Mouse (Mus musculus): ENCODE results near the gene Ccnyl1. TPM values are rescaled to one million over a fixed set of nuclear protein-coding genes. Genes with fewer than 3 reads are reported as not detected.
"Not testable (repeated sequence)": the region's sequence is repeated elsewhere in the genome, so short reads cannot be mapped to it uniquely, and the experiment has no call there.

Gene Ccnyl1
- 3.6 and 4.9 TPM in 2 replicates for polyA plus RNA-seq (2015; fragmentation: Nextera tagmentation; extraction: Ambion mirVana)

DNA sequence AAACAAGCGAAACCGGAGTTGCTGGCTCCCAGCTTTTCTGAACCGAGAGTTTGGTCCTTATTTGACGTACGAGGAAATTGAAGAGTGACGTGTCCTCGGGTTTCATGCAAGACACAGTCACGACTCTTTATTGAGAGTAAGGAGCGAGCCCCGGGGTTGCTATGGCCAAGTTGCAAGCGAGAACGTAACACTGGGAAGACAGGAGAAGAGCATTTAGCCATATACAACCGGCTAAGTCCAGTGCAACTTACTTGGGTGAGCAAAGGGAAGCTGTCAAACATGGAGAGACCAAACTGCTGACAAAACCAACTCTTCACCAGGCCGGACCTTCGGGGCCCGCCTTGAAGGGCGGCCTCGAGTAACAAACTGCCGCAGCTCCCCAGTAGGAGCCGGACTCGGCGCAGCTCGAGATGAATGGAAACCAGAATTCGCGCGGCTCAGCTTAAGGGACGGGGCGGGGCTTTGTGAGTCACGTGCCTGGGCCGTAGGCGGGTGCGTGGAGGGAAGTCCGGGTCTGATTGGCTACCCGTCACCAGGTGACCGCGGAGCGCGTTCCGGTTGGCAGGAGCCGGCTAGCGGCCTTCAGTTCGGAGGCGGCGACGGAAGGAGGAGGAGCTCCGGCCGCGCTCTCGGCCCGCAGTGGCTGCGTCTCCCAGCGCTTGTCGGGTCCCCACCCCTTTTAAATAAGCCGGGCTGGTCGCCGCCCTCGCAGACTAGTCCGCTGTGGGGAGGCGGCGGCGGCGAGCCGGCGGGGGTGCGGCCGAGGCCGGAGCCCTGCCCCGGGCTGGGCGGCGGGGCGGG lies at the start of gene Ccnyl1:
Gene Ccnyl1 (plus strand): TSS at position 243 of the 801 bp plus-strand sequence.
- H3K4me1 ChIP-seq (ENCODE audit: control insufficient read depth, insufficient read depth, low read length) = peaks cover 21% of the 10 kb centered on the region
- peak within 1 kb of the TSS; percentile 91 for H3K4me3 ChIP-seq (ENCODE audit: low read depth, low read length)
- no peaks in the 10 kb centered on the region for H3K36me3 ChIP-seq (ENCODE audit: control insufficient read depth, insufficient read depth, low read length)
- H3K9ac ChIP-seq (ENCODE audit: low read depth, low read length) = peak within 1 kb of the TSS; percentile 88
- H3K4me2 ChIP-seq (ENCODE audit: low read length) = peak within 1 kb of the TSS; percentile 93
- peak within 1 kb of the TSS; percentile 81 for H3K27ac ChIP-seq (ENCODE audit: low read length)
- under 1% methylated on average over 63 of the region's 71 CpGs for WGBS
- peak; percentile 100 for ATAC-seq
- no peaks in the 10 kb centered on the region for H3K27me3 ChIP-seq (ENCODE audit: control insufficient read depth, insufficient read depth, low read depth, low read length)
- no peaks in the 10 kb centered on the region for H3K9me3 ChIP-seq (replicated peaks; ENCODE audit: control insufficient read depth, low read length, poor library complexity, severe bottlenecking)

DNA sequence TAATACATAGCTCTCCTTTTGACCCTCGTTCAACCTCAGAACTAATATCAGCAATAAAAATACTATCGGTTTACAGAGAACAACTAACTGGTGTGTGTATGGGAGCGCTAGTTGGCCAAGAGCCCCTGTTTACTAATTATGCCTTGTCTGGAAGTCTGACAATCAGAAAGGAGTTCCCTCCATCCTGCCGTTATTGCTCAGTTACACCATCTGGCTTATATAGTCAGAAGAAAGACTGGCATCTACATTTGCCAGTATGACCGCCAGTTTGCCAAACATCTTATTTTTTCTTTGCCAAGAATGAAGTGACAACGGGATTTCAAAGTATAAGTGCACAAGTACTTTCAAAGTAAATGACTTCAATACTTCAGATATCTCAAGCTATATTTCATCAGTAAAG lies 49.2 kb upstream of the Ccnyl1 start:
- Histone ChIP-seq H3K4me3 (ENCODE audit: low read depth, low read length) (no peak overlapping the region), H3K4me1 (ENCODE audit: control insufficient read depth, insufficient read depth, low read length) (no peaks in the 10 kb centered on the region), H3K36me3 (ENCODE audit: control insufficient read depth, insufficient read depth, low read length) (no peaks in the 10 kb centered on the region), H3K27me3 (ENCODE audit: control insufficient read depth, insufficient read depth, low read depth, low read length) (no peaks in the 10 kb centered on the region), H3K27ac (ENCODE audit: low read length) (no peak overlapping the region), H3K9me3 (replicated peaks; ENCODE audit: control insufficient read depth, low read length, poor library complexity, severe bottlenecking) (no peaks in the 10 kb centered on the region), H3K9ac (ENCODE audit: low read depth, low read length) (no peak overlapping the region), H3K4me2 (ENCODE audit: low read length) (no peak overlapping the region)
- WGBS = 89% methylated on average over 6 of the region's 6 CpGs
- no peak for ATAC-seq

DNA sequence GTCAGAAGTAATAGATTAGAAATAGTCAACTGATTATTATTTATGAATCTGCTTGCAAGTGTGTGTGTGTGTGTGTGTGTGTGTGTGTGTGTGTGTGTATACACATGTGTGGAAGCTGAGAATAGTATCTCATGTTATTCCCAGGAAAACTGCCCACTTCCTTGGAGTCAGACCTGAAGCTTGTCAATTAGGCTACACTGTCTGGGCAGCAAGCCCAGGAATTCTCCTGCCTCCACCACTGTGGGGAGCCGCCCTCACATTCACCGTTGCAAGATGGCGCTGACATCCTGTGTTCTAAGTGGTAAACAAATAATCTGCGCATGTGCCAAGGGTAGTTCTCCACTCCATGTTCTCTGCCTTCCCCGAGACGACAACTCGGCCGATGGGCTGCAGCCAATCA lies 47.7 kb upstream of the Ccnyl1 start:
- H3K27me3 ChIP-seq (ENCODE audit: control insufficient read depth, insufficient read depth, low read depth, low read length); H3K36me3 ChIP-seq (ENCODE audit: control insufficient read depth, insufficient read depth, low read length); ATAC-seq; H3K4me1 ChIP-seq (ENCODE audit: control insufficient read depth, insufficient read depth, low read length); H3K27ac ChIP-seq (ENCODE audit: low read length); H3K9me3 ChIP-seq (replicated peaks; ENCODE audit: control insufficient read depth, low read length, poor library complexity, severe bottlenecking); H3K4me3 ChIP-seq (ENCODE audit: low read depth, low read length); H3K9ac ChIP-seq (ENCODE audit: low read depth, low read length); H3K4me2 ChIP-seq (ENCODE audit: low read length): not testable (repeated sequence)
- WGBS = 92% methylated on average over 8 of the region's 8 CpGs

DNA sequence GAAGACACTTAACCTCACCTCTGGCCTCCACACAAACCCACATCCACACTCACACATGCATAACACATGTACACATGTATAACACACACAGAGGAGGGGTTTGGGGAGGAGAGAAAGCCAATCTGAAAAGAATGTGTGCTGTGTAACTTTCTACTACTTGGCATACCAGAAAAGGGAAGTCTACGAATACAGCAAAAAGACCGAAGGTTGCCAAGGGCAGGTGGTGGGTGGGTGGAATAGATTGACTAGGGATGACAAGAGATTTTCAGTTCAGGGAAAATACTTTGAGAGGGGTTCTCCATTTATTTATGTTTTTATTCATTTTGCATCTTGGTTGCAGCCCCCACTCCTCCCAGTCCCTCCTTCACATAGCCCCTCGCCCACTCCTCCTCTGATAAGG lies 45.7 kb upstream of the Ccnyl1 start:
- ATAC-seq = no peak
- no peak overlapping the region for H3K4me3 ChIP-seq (ENCODE audit: low read depth, low read length)
- H3K9me3 ChIP-seq (replicated peaks; ENCODE audit: control insufficient read depth, low read length, poor library complexity, severe bottlenecking) = no peaks in the 10 kb centered on the region
- H3K9ac ChIP-seq (ENCODE audit: low read depth, low read length) = no peak overlapping the region
- whole genome bisulfite sequencing = 90% methylated on average over 3 of the region's 3 CpGs
- no peak overlapping the region for H3K4me2 ChIP-seq (ENCODE audit: low read length)
- H3K4me1 ChIP-seq (ENCODE audit: control insufficient read depth, insufficient read depth, low read length) = no peaks in the 10 kb centered on the region
- H3K27me3 ChIP-seq (ENCODE audit: control insufficient read depth, insufficient read depth, low read depth, low read length) = no peaks in the 10 kb centered on the region
- H3K36me3 ChIP-seq (ENCODE audit: control insufficient read depth, insufficient read depth, low read length) = no peaks in the 10 kb centered on the region
- no peak overlapping the region for H3K27ac ChIP-seq (ENCODE audit: low read length)

DNA sequence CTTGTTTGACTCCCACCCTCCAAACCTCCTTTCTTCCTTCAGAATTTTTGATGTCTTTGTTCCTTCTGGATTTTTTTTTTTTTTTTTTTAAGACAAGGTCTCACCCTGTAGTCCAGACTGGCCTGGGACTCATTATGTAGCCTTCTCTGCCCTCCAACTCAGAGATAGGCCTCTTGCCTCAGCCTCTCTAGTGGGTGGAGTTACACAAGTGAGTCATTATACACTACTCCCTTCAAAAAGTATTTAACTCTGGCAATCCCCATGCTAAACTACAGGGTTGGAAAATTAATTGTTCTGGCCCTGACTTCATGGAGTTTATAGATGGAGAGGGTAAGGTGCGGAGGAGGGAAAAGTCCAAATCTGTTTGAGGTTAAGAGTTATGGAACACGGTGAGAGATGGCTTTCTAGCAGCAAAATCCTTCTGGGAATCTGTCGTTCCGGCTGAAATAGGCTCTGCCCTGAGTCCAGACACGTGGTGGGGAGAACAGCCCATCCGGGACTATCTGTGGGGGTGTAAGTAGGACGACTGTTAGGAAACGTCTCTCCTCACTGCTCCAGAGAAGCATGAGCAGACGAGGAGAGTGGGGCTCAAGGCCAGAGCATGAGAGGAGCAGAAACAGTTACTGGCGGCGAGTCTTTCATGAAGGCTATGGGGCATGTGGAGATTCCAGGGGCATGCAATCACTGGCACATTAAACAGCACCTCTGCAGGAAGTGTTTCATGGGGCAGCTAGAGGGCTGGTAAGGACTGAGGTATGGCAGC lies 40.7 kb upstream of the Ccnyl1 start:
- 73% methylated on average over 11 of the region's 11 CpGs for WGBS
- Histone ChIP-seq H3K27ac (ENCODE audit: low read length) (no peak overlapping the region), H3K9me3 (replicated peaks; ENCODE audit: control insufficient read depth, low read length, poor library complexity, severe bottlenecking) (no peaks in the 10 kb centered on the region), H3K4me3 (ENCODE audit: low read depth, low read length) (no peak overlapping the region), H3K9ac (ENCODE audit: low read depth, low read length) (no peak overlapping the region), H3K27me3 (ENCODE audit: control insufficient read depth, insufficient read depth, low read depth, low read length) (no peaks in the 10 kb centered on the region), H3K36me3 (ENCODE audit: control insufficient read depth, insufficient read depth, low read length) (no peaks in the 10 kb centered on the region), H3K4me2 (ENCODE audit: low read length) (no peak overlapping the region), H3K4me1 (ENCODE audit: control insufficient read depth, insufficient read depth, low read length) (no peaks in the 10 kb centered on the region)
- no peak for ATAC-seq

DNA sequence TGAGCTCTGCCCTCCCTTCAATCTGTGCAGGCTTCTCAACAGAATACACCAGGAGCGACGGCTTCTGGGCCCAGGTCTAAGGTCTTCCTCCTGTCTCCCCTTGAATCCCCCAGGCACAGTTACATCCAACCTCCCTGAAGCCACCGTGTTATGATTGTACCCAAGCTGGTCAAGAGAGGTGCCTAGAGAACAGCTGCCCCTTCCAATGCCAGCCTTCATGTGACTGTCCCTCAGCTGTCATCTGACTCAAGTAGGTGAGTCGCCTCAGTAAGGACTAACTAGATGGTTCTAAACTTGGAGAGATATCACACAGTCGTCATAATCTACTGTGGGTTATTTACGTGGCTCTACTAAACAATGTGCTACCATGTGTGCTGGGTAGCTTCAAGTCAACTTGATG lies 36.6 kb upstream of the Ccnyl1 start:
- Histone ChIP-seq H3K27me3 (ENCODE audit: control insufficient read depth, insufficient read depth, low read depth, low read length) (no peaks in the 10 kb centered on the region), H3K4me1 (ENCODE audit: control insufficient read depth, insufficient read depth, low read length) (no peaks in the 10 kb centered on the region), H3K36me3 (ENCODE audit: control insufficient read depth, insufficient read depth, low read length) (no peaks in the 10 kb centered on the region), H3K9ac (ENCODE audit: low read depth, low read length) (no peak overlapping the region), H3K4me3 (ENCODE audit: low read depth, low read length) (no peak overlapping the region), H3K9me3 (replicated peaks; ENCODE audit: control insufficient read depth, low read length, poor library complexity, severe bottlenecking) (no peaks in the 10 kb centered on the region), H3K4me2 (ENCODE audit: low read length) (no peak overlapping the region), H3K27ac (ENCODE audit: low read length) (no peak overlapping the region)
- 95% methylated on average over 6 of the region's 6 CpGs for WGBS
- no peak for ATAC-seq

DNA sequence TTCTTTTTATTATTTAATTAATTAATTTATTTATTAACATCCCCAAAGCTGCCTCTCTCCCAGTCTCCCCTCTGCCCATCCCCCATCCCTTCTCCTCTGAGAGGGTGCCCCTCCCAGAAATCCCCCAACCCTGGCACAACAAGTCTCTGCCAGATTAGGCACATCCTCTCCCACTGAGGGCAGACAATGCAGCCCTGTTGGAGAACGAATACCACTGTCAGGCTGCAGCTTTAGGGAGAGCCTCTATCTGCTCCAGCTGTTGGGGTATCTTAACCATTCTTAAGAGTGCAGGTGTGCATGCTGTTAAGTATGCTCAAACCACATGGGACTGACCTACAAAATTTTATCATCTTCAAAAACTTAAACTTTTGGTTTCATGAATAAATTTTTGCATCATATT lies 34.8 kb upstream of the Ccnyl1 start:
- H3K4me3 ChIP-seq (ENCODE audit: low read depth, low read length) = no peak overlapping the region
- no peaks in the 10 kb centered on the region for H3K36me3 ChIP-seq (ENCODE audit: control insufficient read depth, insufficient read depth, low read length)
- H3K4me2 ChIP-seq (ENCODE audit: low read length) = no peak overlapping the region
- H3K27ac ChIP-seq (ENCODE audit: low read length) = no peak overlapping the region
- ATAC-seq = no peak
- no peaks in the 10 kb centered on the region for H3K4me1 ChIP-seq (ENCODE audit: control insufficient read depth, insufficient read depth, low read length)
- no peaks in the 10 kb centered on the region for H3K27me3 ChIP-seq (ENCODE audit: control insufficient read depth, insufficient read depth, low read depth, low read length)
- H3K9ac ChIP-seq (ENCODE audit: low read depth, low read length) = no peak overlapping the region
- H3K9me3 ChIP-seq (replicated peaks; ENCODE audit: control insufficient read depth, low read length, poor library complexity, severe bottlenecking) = no peaks in the 10 kb centered on the region
- WGBS = 9% methylated on average over 1 of the region's 1 CpGs

DNA sequence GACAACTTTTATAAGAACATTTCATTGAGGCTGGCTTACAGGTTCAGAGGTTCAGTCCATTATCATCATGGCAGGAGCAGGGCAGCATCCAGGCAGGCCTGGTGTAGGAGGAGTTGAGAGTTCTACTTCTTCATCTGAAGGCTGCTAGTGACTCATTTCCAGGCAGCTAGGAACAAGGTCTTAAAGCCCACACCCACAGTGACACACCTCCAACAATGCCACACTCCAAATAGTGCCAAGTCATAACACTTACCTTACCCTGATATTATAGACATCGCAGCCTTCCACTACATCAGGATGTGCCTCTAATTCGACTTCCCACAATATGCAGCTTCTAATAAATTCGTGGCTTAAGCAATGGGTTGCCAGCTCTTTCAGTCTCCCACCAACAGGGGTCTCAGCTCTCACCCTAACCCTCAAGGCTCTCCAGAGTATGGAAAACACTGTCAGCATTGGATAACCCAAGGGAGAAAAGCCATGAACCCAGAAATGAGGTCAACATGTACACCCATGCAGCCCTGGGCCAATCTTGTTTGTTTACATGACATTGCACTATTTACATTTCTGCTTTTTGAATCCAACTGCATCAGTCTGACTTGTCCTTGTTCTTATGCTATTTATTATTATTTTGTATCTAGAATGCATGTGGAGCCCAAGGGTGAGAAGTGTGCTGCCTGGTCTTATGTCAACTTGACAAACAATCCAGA lies 33.7 kb upstream of the Ccnyl1 start:
- no peaks in the 10 kb centered on the region for H3K9me3 ChIP-seq (replicated peaks; ENCODE audit: control insufficient read depth, low read length, poor library complexity, severe bottlenecking)
- no peak overlapping the region for H3K9ac ChIP-seq (ENCODE audit: low read depth, low read length)
- WGBS = 86% methylated on average over 3 of the region's 3 CpGs
- H3K36me3 ChIP-seq (ENCODE audit: control insufficient read depth, insufficient read depth, low read length) = no peaks in the 10 kb centered on the region
- H3K4me2 ChIP-seq (ENCODE audit: low read length) = no peak overlapping the region
- H3K27me3 ChIP-seq (ENCODE audit: control insufficient read depth, insufficient read depth, low read depth, low read length) = no peaks in the 10 kb centered on the region
- no peaks in the 10 kb centered on the region for H3K4me1 ChIP-seq (ENCODE audit: control insufficient read depth, insufficient read depth, low read length)
- no peak for ATAC-seq
- no peak overlapping the region for H3K4me3 ChIP-seq (ENCODE audit: low read depth, low read length)
- no peak overlapping the region for H3K27ac ChIP-seq (ENCODE audit: low read length)

DNA sequence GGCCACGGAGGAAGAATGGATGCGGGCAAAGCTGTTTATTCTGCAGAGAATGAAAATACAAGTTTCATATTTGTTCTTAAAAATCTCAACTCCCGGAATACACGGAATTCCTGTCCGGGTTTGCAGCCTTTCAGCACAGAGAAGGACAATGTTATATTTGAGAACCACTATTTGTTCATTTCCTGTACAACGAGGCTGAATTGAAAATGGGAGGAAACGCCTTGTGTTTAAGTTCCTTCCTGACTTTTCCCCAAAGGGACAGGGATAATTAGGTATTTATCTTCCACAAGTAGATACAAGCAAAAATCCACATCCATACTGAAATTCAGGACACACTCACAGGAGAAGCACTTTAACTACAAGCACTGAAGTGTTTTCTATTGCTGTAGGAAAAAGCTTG lies 31.4 kb upstream of the Ccnyl1 start:
- WGBS = 75% methylated on average over 7 of the region's 7 CpGs
- Histone ChIP-seq H3K4me1 (ENCODE audit: control insufficient read depth, insufficient read depth, low read length) (no peaks in the 10 kb centered on the region), H3K4me2 (ENCODE audit: low read length) (no peak overlapping the region), H3K9me3 (replicated peaks; ENCODE audit: control insufficient read depth, low read length, poor library complexity, severe bottlenecking) (no peaks in the 10 kb centered on the region), H3K4me3 (ENCODE audit: low read depth, low read length) (no peak overlapping the region), H3K36me3 (ENCODE audit: control insufficient read depth, insufficient read depth, low read length) (no peaks in the 10 kb centered on the region), H3K9ac (ENCODE audit: low read depth, low read length) (no peak overlapping the region), H3K27ac (ENCODE audit: low read length) (no peak overlapping the region), H3K27me3 (ENCODE audit: control insufficient read depth, insufficient read depth, low read depth, low read length) (no peaks in the 10 kb centered on the region)
- no peak for ATAC-seq
